Mouse (Mus musculus): ENCODE data around the gene Tpk1.

- no peak for TF ChIP-seq CTCF (conservative IDR thresholded peaks at IDR 0.05; ENCODE audit: insufficient read depth, insufficient read length, low read depth, low read length)
- TF ChIP-seq POLR2A (IDR thresholded peaks at IDR 0.05; ENCODE audit: low read depth, low read length) = no peak
Measured at GRCm38 (mm10) chr6:43670939-43671338, 4.9 kb upstream of the Tpk1 start.
